Mouse (Mus musculus) liver, embryonic 16.5 days (tissue): ENCODE results near the gene Taf3. TPM values are rescaled to one million over a fixed set of nuclear protein-coding genes. Genes with fewer than 3 reads are reported as not detected.
A peak's percentile ranks its signal among the peaks of the same experiment; 100 is the strongest.

Source experiments
- ATAC-seq: fragments of 200-750 bp; cut with Nextera tagmentation; 2 replicates; pipeline ENCODE4 v1.8.0; 2017; ENCODE audit warnings: low read depth, mild to moderate bottlenecking, moderate number of reproducible peaks, moderate library complexity
- H3K27ac ChIP-seq: fragments of 300-500 bp; sonication (generic); 2 replicates; pipeline ENCODE4 v1.5.1; 2014; ENCODE audit warnings: mild to moderate bottlenecking, low read length
- H3K27me3 ChIP-seq: fragments of 300-500 bp; sonication (generic); 2 replicates; pipeline ENCODE4 v1.6.1; 2014; ENCODE audit warnings: low read depth, low read length, mixed read lengths; ENCODE audit not compliant: control insufficient read depth, insufficient read depth
- H3K36me3 ChIP-seq: fragments of 300-500 bp; sonication (generic); 2 replicates; pipeline ENCODE4 v1.6.1; 2014; ENCODE audit warnings: mild to moderate bottlenecking; ENCODE audit not compliant: control insufficient read depth, insufficient read depth
- H3K4me1 ChIP-seq: fragments of 300-500 bp; sonication (generic); 2 replicates; pipeline ENCODE4 v1.6.1; 2014; ENCODE audit warnings: low read depth, low read length, mixed read lengths; ENCODE audit not compliant: control insufficient read depth
- H3K4me2 ChIP-seq: fragments of 300-500 bp; sonication (generic); 2 replicates; pipeline ENCODE4 v1.6.1; 2014; ENCODE audit warnings: low read depth, low read length, mixed read lengths
- H3K4me3 ChIP-seq: fragments of 300-500 bp; sonication (generic); 2 replicates; pipeline ENCODE4 v1.5.1; 2014; ENCODE audit warnings: low read depth, mild to moderate bottlenecking, low read length
- H3K9ac ChIP-seq: fragments of 300-500 bp; sonication (generic); 2 replicates; pipeline ENCODE4 v1.6.1; 2014; ENCODE audit warnings: low read depth, low read length
- H3K9me3 ChIP-seq: fragments of 300-500 bp; sonication (generic); replicated peaks from 2 replicates; pipeline ENCODE4 v1.6.1; 2016; ENCODE audit warnings: low read length; ENCODE audit not compliant: control insufficient read depth
- WGBS: fragments of 180-500 bp; shearing (Covaris S2); extraction: QIAGEN DNeasy Blood & Tissue Kit; methylation state at CpG from one replicate; pipeline ENCODE4 v1.1.7; 2014; ENCODE audit not compliant: insufficient replicate concordance; 5-methylcytosine and 5-hydroxymethylcytosine counted together
- polyA plus RNA-seq: library from polyadenylated mRNA; unstranded; fragments of >200 nt; fragmentation: Nextera tagmentation; extraction: Ambion mirVana; gene quantifications from 2 replicates; pipeline ENCODE4 v1.2.1, GENCODE M21; 2015

Gene Taf3
- polyA plus RNA-seq, 1 experiment from 2014 or later, result 5.7 TPM

DNA sequence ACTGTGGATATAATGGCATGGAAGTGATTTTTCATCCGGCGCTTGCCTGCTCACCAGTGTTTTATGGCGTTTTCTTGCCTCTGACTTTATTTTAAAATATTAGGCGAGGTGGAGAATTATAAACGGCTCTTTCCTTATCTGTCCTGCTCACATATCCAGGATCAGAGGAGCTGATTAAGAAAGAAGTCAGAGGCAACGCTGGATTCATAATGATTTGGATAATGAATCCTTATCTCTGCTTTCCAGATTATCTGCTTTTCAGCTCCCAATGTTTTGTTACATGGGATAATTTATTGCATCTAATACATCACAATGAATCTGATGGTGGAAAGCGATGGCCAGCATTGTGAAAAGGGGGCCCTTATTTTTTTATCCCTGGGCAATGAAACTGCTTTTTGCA is 155.9 kb downstream of the Taf3 start:
- no peak overlapping the region for H3K27ac ChIP-seq
- ATAC-seq, result no peak
- WGBS, result 7% methylated on average over 7 of the region's 7 CpGs
- no peaks in the 10 kb centered on the region for H3K9me3 ChIP-seq
- H3K27me3 ChIP-seq, result peaks cover 90% of the 10 kb centered on the region
- H3K4me2 ChIP-seq, result no peak overlapping the region
- no peaks in the 10 kb centered on the region; the same call in 1 of the 2 replicates for H3K4me1 ChIP-seq
- H3K9ac ChIP-seq, result no peak overlapping the region
- H3K36me3 ChIP-seq, result no peaks in the 10 kb centered on the region
- no peak overlapping the region for H3K4me3 ChIP-seq

DNA sequence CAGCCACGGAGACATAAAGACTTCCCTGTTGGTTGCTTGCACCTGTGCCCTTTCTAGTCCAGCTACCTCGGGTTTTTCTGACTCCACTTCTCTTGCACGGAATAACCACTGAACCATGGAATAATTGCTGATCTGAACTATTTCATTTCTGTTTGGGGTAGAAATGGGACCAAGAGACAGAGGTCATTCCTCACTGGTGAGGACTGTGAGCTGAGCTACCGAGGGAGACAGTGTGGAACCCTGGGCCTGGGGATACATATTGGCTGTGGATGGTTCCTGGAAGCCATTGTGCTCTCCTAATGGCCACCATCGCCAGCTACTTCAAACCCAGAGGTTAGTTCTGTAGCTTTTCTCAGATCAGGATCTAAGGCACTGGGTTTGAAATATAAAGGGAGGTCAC is 157.5 kb downstream of the Taf3 start:
- no peaks in the 10 kb centered on the region for H3K9me3 ChIP-seq
- H3K9ac ChIP-seq, result no peak overlapping the region
- 5% methylated on average over 5 of the region's 5 CpGs for WGBS
- no peaks in the 10 kb centered on the region; the same call in 1 of the 2 replicates for H3K4me1 ChIP-seq
- no peaks in the 10 kb centered on the region for H3K36me3 ChIP-seq
- H3K4me2 ChIP-seq, result no peak overlapping the region
- no peak overlapping the region for H3K4me3 ChIP-seq
- no peak for ATAC-seq
- H3K27me3 ChIP-seq, result peaks cover 90% of the 10 kb centered on the region
- no peak overlapping the region for H3K27ac ChIP-seq

DNA sequence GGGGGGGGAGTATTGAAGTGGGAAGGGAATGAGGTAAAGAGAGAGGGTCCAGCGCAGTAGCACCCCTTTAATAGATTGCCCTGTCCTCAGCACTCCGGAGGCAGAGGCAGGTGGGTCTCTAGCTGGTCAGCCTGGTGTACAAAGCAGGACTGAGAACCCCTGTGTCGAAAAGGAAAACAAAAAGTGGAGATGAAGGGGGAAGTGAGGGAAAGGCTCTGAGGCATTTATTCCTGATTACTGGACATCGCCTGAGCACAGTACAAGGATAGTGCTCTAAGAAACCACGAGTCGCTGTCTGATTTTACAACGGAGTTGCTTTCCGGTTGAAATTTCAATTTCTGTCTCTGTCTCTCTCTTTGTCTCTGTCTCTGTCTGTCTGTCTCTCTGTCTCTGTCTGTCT is 158.1 kb downstream of the Taf3 start:
- no peak for ATAC-seq
- Histone ChIP-seq H3K4me1 (no peaks in the 10 kb centered on the region; the same call in 1 of the 2 replicates), H3K9ac (no peak overlapping the region), H3K36me3 (no peaks in the 10 kb centered on the region), H3K27ac (no peak overlapping the region), H3K27me3 (peaks cover 90% of the 10 kb centered on the region), H3K4me2 (no peak overlapping the region), H3K4me3 (no peak overlapping the region), H3K9me3 (no peaks in the 10 kb centered on the region)
- WGBS, result 2% methylated on average over 8 of the region's 8 CpGs

DNA sequence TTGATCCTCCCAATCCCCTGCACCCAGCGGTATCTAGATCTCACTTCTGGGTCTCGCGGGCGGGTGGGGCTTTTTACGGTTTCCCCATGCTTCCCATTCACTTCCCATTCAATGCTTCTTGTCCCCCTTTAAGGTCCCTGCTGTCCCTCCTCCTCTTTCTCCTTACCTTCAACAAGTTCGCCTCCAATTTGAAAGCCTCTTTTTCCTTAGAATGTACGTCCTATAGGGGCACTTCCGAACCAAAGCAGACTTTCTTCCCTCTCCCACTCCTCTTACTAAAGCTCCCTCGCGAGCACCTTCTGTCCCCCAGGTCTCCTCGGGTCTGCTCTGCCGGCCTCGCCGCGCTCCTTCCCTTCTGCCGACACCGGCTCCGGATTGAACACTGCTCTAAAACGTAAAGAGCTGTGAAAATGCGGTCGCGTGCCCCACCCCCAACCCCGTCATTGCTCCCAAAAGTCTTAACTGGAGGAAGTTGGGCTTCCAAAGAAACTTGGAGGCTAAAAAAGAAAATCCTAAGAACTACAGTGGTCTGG is 158.7 kb downstream of the Taf3 start, which contains the start of gene Gata3:
Gene Gata3 (minus strand): TSS at position 384 of the 533 bp plus-strand sequence.
- WGBS, result 0% methylated on average over 23 of the region's 23 CpGs
- ATAC-seq, result no peak
- H3K4me2 ChIP-seq, result peak within 1 kb of the TSS; percentile 56
- H3K9ac ChIP-seq, result no peak within 1 kb of the TSS
- no peaks in the 10 kb centered on the region for H3K36me3 ChIP-seq
- H3K4me1 ChIP-seq, result no peaks in the 10 kb centered on the region; the same call in 1 of the 2 replicates
- no peaks in the 10 kb centered on the region for H3K9me3 ChIP-seq
- H3K27me3 ChIP-seq, result peaks cover 90% of the 10 kb centered on the region
- H3K27ac ChIP-seq, result no peak within 1 kb of the TSS
- H3K4me3 ChIP-seq, result peak within 1 kb of the TSS; percentile 40

DNA sequence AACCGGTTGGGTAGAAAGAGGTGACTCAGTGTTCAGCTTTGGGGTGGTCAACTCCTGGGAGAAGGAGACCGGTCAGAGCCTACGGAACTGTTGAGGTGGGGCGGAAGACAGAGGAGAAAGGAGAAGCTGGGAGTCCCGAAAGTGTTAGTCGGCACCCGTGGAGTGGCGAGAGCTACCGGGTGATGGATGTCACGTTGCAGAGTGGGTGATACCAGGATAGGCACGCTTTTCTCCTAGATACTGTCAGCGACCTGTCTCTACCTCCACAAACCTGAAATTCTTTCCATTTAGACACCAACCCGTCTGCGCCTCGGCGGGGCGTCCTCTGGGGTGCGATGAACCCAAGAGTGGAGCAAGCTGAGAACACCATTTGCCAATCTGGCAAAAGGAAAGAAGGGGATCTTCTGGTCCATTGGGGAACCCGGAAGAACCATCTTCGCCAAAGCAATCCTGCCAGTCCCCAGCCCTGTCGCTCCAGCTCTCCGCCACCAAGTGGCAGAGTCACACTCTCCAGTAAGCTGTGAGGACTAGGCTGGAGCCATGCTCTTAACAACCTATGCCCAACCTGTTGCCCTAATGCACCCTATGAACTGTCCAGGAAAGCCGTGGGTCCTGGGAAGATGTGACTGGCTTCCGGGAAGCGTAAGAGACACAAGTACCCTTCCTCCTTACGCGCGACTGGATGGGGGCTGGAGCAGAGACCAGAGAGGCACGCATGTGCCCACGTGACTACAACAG is 159.3 kb downstream of the Taf3 start, which contains the start of gene 9230102O04Rik:
Gene 9230102O04Rik (minus strand): TSS at position 628 of the 738 bp plus-strand sequence.
- Histone ChIP-seq H3K4me2 (peak within 1 kb of the TSS; percentile 56), H3K4me1 (no peaks in the 10 kb centered on the region; the same call in 1 of the 2 replicates), H3K36me3 (no peaks in the 10 kb centered on the region), H3K27me3 (peaks cover 90% of the 10 kb centered on the region), H3K9me3 (no peaks in the 10 kb centered on the region), H3K4me3 (peak within 1 kb of the TSS; percentile 40), H3K27ac (no peak within 1 kb of the TSS), H3K9ac (no peak within 1 kb of the TSS)
- peak; percentile 73 for ATAC-seq
- WGBS, result under 1% methylated on average over 30 of the region's 30 CpGs

DNA sequence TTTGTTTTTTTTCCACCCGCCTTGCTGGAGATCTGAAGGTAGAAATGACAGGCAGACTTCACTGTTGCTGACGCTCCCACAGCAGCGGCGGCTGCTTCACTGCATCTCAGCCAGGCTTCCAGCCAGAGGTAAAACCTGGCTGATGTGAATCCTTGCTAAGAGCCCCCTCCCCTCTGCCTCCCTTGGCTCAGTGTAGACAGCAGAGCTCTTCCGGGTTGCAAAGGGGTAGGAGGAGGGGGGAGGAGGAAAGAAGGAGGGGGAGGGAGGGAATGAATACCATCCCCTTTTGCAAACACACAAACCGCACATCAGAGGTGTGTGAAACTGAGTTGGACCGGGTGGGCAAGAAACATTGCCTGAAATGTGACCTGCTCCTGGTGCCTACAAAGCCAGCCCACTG is 160.8 kb downstream of the Taf3 start:
- no peak for ATAC-seq
- 3% methylated on average over 7 of the region's 7 CpGs for WGBS
- Histone ChIP-seq H3K36me3 (no peaks in the 10 kb centered on the region), H3K27ac (no peak overlapping the region), H3K27me3 (peaks cover 90% of the 10 kb centered on the region), H3K4me3 (no peak overlapping the region), H3K4me2 (no peak overlapping the region), H3K4me1 (no peaks in the 10 kb centered on the region; the same call in 1 of the 2 replicates), H3K9ac (no peak overlapping the region), H3K9me3 (no peaks in the 10 kb centered on the region)

DNA sequence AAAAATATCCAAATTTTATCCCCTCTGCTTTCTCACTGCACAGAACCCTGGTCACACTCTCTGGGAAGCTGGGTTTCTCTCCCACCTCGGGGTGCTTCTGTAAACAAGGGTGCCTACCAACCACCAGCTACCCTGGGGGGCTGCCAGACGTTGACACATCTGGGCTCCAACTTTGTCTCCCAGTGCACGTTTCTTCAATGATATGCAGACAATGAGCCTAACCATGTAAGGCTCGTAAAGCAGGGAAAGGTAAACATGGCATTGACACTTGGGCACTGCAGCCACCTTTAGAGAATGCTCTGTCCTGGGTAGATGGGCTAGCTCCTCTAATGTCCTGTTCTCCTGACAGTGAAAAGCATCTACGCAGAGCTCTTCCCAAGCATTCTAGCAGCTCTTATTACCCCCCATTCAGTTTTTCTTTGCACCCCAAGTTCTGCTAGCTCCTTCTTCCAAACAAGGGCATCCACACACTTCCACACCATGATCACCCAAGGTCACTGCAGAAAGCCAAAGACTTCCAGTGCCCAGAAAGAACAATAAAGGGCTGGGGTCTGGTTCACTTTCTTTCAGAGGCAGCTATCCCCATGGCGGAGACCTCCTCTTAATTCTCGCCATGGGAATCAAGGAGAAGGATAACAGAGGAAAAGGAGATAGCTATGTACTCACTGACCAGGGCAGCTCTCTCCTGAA is 161.3 kb downstream of the Taf3 start:
- no peaks in the 10 kb centered on the region for H3K36me3 ChIP-seq
- no peak overlapping the region for H3K4me3 ChIP-seq
- no peaks in the 10 kb centered on the region; the same call in none of the 2 replicates for H3K4me1 ChIP-seq
- H3K4me2 ChIP-seq, result no peak overlapping the region
- no peak overlapping the region for H3K27ac ChIP-seq
- H3K27me3 ChIP-seq, result peaks cover 90% of the 10 kb centered on the region
- no peaks in the 10 kb centered on the region for H3K9me3 ChIP-seq
- no peak for ATAC-seq
- WGBS, result 10% methylated on average over 7 of the region's 7 CpGs
- H3K9ac ChIP-seq, result no peak overlapping the region

DNA sequence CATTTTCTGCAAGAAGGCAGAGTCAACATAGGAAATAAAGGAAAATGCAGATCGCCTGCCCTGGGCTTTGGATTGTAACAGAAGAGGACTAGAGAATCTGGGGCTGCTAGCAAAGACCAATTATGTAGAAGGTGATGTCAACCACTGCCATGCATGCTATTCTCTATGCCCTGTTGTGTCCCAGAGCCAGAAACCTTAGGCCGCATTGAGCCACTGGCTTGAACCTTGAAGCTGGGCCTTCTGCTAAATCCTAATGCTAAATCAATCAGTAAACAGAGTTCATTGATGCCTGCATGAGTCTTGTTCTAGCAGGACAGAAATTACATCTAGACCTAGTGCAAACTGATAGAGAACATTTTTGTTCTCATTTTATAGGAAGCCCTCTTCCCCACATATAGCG is 162.4 kb downstream of the Taf3 start:
- Histone ChIP-seq H3K36me3 (no peaks in the 10 kb centered on the region), H3K4me1 (no peaks in the 10 kb centered on the region; the same call in none of the 2 replicates), H3K4me3 (no peak overlapping the region), H3K4me2 (no peak overlapping the region), H3K27ac (no peak overlapping the region), H3K27me3 (peaks cover 95% of the 10 kb centered on the region), H3K9ac (no peak overlapping the region), H3K9me3 (no peaks in the 10 kb centered on the region)
- ATAC-seq, result no peak
- WGBS, result 51% methylated on average over 3 of the region's 3 CpGs
